Mouse (Mus musculus): Measurements from ENCODE around the gene Mrpl17.
"Not testable (repeated sequence)": the region's sequence is repeated elsewhere in the genome, so short reads cannot be mapped to it uniquely, and the experiment has no call there.

The Mrpl17 gene

DNA sequence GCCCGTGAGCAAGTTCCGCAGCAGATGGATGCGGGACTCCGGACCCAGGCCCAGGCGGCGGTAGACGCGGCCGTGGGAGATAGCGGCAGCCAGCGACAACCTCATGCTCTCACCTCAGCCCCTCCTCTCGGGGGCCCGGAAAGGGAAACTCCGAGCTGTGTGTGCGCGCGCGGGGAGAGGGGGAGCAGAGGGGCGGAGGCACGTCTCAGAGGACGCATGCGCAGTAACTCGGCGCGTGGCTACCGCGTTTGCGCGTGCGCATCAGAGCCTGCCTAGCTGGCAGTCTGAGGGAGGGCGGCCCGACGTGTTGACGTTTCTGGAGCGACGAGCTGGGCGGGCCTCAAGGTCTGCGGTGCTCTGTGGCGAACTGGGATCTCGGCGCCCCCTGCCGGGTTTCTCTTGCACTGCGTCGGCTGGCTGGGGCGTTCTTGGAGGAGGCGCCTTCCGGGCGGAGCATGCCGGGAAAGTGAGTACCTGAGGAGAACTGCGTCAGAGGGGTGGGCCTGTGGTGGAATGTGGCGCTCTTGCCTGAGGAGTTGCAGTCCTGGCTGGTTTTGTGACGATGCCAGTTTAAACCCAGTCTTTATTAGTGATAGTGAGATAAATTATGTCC is at the start of gene Mrpl17:
TSS of gene Mrpl17 (minus strand) at position 223 of the 613 bp plus-strand sequence.
- DNase-seq (ENCODE audit: low read depth, low spot score): peak; percentile 100

DNA sequence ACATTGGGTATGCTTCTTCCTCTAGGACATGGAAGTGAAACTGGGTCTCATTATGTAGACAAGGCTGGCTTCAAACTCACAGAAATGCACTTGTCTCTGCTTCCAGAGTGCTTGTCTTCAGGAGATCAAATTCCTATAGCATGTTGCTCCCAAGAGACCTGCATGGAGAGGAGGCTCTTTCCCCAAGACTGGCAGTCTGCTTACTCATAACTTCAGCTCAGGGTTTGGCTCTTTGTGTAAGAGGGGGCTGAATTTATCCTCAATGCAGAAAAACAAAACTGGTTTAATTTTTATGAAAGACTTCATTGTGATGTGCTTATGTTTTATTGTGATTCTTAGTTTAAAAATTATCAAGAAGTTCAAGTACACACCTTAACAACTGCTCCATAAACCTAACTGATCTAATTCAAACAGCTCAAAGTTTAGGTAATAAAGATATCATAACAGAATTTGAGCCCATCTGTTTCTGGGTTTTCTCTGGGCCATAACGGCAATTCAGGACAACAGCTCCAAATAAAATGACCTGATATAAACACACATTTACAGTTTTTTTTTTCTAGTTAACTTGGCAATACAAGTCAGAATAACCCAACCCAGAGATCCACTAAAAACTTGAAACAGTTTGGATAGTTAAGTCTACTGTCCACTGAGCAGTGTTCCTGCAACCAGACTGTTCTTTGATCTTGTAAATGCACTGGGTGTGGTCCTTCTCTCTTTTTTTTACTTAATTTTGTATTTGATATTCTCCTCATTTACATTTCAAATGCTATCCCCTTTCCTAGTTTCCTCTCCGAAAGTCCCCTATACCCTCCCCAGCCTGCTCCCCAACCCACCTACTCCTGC is 45.0 kb upstream of the Mrpl17 start:
- not testable (repeated sequence) for DNase-seq (ENCODE audit: low read depth, low spot score)

DNA sequence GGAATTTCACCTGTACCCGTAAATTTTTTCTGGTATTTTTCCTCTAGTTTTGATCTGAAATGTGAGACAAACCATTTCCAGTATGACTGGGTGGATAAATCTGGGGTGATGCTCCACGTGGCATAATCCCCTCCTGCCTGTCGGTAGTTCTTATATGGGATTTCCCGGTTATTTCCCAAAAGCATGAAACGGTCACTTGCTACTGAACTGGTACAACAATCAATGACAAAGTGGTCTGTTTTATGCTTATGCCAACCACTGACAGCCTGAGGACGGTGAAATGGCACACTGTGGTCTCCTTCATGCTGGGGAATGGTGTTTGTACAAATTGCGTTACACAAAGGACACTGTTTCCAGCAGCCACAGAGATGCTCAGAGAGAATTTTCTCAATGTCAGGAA is 13.4 kb upstream of the Mrpl17 start:
- DNase-seq (ENCODE audit: low read depth, low spot score): no peak

DNA sequence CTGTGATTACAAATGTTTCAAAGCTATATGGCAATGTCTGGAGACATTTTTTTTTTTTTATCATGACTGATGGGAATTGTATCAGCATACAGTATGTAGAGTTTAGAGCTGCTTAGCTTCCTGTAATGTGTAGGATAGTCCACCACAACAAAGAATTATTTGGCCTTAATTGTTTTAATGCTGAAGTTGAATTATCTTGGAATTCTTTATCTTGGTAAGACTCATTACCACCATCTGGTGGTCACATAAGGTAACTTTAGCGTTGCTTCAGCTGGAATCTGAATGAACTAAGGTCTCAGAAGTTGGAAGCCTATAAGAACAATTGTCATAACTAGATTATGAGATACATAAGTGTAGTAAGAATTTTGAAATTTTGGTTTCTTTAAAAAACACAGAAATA is 7.6 kb upstream of the Mrpl17 start:
- DNase-seq (ENCODE audit: low read depth, low spot score): no peak

DNA sequence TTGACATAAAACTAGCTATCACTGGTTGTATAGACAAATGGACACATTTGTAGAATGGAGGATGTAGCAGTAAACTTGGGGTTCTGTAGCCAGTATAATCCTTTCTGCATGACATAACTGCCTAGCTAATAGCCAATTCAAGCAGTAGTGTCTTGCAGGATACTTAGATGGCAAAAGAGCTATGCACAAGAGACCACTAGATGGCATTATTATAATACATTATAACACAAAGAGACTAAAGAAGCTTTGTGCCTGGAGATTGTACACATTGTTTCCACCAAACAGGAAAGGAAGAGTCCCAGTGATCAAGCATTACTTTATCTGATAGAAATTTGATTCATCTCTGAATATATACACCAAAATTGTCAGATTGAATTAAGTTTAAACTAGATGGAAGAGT is 5.8 kb upstream of the Mrpl17 start:
- no peak for DNase-seq (ENCODE audit: low read depth, low spot score)

DNA sequence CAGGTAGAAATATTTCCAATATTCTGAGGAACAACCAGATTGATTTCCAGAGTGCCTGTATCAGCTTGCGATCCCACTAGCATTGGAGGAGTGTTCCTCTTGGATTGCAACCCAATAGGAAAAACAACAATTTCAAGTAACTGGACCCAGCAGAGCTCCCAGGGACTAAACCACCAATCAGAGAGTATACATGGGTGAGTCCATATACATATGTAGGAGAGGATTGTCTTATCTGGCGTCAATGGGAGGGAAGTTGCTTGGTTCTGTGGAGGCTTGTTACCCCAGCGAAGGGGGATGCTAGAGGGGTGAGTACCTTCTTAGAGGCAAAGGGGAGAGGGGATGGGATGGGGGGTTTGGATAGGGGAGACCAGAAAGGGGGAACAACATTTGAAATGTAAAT is 2.4 kb upstream of the Mrpl17 start:
- no peak for DNase-seq (ENCODE audit: low read depth, low spot score)

DNA sequence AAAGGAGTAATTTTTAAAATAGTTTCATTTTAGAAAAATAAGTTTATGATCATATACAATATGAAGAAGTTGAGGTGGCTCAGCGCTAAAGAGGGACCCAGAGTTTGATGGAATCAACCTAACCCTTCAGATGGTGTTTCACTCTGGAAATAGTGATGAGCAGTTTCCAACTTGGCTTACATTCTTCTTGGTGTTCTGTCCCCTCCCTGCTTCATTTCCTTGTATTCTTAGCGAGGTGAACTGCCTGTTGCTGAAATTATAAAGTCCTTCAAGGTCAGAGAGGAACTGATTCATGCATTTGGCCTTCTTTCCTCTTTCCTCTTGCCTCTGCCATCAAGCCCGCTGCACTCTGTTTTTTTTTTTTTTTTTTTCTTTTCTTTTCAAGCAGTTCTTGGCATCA is 1.7 kb upstream of the Mrpl17 start:
- DNase-seq (ENCODE audit: low read depth, low spot score): no peak

DNA sequence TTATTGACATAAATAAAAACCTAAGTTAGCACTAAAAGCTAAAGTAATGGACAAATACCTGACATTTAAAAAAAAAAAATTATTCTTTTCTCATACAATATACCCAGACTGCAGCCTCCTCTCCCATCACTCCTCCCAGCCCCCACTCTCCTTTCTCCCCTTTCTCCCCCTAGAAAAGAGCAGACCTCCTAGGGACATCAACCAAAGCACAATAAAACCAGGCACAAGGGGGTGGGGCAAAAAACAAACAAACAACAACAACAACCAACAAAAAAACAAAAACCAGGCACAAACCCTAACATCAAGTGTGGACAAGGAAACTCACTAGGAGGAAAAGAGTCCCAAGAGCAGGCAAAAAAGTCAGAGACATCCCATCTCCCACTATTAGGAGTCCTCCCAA is 617 bp upstream of the Mrpl17 start:
- no peak for DNase-seq (ENCODE audit: low read depth, low spot score)

DNA sequence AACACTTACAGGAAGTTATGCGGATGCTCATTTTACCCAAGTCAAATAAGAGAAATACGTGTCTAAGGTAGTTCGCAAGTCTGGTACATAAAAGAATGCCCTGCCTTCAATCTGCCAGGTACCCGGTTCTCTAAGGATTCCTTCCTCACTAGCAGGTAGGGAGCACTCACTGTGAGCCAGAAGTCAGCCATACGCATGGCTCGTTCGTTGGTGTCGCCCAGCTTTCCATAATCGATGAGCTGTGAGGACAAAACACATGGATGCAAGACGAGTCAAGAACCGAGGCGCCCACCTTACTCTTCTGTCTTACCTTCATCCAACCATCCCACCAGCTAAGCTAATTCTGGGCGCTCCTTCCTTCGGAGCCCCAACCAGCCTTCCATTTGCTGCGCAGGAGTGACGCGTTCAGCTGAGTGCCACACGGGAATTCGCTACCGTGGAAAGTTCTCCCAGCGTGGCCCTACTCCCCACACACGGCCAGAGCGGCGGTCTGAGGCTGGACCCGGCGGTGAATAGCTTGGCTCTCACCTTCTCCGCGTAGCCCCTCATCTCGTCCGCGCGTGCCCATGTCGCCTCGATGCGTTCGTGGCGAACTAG is 521 bp downstream of the Mrpl17 start:
- DNase-seq (ENCODE audit: low read depth, low spot score): no peak

DNA sequence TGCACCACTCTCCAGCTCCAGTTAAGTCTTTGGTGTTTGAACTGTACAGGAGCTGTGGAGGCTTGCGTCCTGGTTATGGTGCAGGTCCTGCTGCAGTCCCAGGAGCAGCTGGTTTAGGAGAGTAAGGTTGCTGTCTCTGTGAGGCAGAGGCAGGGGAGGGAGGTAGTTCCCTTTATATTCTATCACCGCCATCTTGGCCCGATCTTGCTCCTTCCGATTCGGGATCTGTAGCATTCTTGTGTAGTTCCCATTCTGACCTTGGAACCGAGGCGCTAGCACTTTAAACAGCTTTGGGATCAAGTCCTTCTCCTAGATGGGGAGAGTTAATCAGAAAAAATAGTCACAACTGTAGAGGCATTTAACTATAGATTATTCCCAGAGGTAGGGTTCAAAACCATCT is 1.1 kb downstream of the Mrpl17 start:
- no peak for DNase-seq (ENCODE audit: low read depth, low spot score)

DNA sequence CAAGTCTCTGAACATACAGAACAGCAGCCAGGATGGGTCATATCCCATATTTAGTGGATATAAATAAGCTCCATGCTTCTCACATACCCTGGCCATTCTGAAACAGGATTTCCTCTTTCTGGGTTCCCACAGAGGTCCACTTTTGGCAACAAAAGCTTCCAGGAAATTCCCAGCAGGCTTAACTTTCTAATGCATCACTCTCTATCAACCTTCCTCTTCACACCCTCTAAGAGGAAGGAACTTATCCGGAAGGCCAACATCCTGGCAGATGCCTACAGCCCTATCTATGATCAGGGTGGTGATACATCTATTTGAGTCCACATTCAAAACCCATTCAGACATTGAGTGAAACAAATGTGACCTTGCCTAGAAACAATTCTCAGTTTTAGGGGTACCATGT is 2.5 kb downstream of the Mrpl17 start:
- no peak for DNase-seq (ENCODE audit: low read depth, low spot score)

DNA sequence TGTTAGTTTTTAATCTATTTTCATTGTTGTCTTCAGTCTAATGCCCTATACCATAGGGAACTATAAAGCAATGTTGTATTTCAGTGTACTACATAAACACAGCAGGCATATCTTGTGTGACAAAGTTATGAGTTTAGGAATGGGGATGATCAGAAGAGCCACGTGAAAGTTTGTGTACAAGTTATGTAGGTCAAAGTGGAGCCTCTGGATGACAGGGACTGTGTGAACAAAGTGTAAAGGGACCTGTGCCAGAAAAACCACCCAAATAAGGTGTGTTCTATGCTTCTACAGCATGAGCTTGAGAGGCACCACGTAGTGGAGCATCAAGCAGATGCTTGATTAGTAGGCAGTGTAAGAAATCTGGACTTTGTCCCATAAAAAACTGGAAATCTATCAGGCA is 4.2 kb downstream of the Mrpl17 start:
- DNase-seq (ENCODE audit: low read depth, low spot score): no peak

DNA sequence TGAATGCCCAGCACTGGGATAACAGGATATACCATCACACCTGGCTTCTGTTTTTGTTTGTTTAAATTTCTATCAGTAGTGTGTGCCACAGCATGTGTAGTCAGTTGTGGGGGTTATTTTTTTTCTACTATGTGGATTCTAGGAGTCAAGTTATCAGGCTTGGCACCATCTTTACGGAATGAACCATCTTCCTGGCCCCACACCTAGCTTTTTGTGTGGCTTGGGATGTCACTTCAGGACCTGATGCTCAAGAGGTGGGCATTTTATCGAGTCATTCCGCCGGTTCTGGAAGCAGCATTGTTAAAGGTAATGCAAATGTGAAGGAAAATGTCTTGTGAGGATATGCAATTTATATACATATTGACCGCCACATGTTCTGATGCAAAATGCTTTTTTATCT is 4.8 kb downstream of the Mrpl17 start:
- DNase-seq (ENCODE audit: low read depth, low spot score): no peak

DNA sequence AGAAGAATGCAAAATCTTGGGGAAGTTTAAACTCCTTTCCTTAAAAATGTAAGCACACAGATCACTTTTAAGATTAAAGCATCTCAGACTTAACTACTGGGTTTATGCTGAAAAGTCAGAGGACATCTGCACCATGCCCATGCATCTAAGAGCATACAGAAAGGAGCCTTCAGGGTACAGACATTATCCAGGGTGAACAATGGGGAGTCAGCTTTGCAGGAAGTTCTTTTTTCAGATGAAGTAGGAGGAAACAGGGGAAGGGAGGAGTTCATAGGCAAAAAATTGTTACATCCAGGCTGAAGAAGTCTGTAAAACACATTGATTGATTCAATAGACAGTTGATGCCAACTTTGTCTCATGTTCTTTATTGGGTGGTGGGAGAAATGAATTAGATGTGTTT is 7.5 kb downstream of the Mrpl17 start:
- DNase-seq (ENCODE audit: low read depth, low spot score): no peak

DNA sequence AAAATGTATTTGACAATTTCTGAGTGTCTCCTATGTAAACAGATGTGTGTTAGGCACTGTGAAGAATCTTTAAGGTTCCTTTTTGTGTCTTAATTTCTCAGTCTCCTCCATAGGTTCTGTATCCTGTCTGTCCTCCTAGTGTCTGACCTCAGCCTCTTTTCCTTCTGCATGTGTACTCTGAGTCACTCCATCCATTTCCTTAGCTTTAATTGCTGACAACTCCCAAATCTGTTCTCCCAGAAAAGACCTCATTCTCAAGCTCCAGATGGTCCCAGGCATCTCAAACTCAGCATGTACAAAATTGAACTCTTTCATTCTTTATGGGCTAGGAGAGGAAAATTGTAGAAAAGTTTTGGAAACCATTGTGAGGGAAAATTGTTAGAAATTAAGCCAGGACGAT is 8.1 kb downstream of the Mrpl17 start:
- no peak for DNase-seq (ENCODE audit: low read depth, low spot score)

DNA sequence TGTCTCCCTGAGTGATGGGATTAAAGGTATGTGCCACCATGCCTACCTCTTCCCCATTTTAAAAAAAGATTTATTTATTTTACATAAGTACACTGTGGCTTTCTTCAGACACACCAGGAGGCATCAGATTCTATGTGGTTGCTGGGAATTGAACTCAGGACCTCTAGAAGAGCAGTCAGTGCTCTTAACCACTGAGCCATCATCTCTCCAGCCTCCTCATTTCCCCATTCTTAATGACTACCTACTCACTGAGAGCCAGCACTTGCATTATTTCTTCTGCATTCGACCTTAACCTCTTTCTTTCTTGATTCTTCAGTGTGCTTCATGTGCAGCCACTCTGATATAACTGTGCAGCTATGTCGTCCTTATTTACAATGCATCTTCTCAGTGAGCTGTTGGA is 8.6 kb downstream of the Mrpl17 start:
- no peak for DNase-seq (ENCODE audit: low read depth, low spot score)

DNA sequence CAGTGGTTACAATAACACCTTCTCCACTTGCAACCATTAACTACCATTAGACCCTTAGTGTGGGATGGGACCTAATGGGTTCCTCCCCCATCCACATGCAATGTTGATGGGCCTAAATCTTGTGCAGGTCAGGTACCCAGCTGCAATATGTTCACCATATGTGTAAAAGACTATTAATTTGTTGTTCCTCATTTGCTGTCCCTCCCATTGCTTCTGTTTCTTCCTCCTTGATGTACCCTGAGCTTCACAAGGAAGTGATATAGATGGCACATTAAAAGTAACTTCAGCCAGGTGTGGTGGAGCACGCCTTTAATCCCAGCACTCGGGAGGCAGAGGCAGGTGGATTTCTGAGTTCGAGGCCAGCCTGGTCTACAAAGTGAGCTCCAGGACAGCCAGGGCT is 13.9 kb downstream of the Mrpl17 start:
- DNase-seq (ENCODE audit: low read depth, low spot score): no peak

DNA sequence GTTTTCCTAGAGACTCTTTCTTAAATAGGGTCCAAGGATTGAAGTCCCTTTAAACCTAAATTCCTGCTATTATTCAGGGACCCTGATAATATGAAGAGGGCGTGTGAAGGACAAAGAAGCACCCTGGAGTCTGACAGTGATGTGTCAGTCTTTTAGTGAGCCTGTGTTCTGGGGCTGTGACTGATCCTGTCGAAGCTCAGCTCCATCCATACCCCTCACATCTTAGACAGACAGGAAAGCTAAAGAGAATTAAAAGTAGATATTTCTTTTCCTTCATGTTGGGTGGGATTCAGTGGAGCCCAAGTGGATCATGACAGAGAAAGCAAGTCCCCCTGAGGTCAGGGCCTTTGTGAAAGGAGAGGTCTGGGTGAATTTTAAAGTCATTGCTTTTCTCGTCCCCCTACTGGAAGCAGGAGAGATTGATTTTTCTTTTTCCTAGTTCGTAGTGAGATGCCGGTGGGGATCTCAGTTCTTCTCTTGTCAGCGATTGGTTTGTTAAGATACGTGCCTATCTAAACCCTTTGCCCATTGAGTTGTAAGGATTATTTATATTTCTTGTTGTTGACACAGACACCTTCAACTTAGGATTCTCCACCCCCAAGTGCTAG is 15.0 kb downstream of the Mrpl17 start:
- no peak for DNase-seq (ENCODE audit: low read depth, low spot score)

DNA sequence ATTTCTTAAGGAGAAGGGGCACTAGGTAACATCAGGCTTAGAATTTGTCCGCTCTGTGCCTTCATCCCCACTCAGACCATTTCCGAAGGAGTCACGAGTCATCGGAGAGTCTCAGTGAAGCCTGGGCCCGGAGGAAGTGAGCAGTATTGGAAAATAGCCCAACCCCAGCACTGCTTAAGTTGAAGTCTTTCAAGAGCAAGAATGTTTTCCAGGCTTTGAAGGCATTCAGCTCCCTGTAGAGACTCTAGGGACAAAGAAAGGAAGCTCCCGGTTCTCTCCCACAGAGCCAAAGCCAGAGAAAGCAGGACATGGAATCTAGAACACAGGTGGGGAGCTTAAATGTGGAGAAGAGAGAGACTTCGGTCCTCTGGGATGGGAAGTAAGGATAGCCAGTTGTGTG is 17.2 kb downstream of the Mrpl17 start:
- DNase-seq (ENCODE audit: low read depth, low spot score): peak; percentile 52

DNA sequence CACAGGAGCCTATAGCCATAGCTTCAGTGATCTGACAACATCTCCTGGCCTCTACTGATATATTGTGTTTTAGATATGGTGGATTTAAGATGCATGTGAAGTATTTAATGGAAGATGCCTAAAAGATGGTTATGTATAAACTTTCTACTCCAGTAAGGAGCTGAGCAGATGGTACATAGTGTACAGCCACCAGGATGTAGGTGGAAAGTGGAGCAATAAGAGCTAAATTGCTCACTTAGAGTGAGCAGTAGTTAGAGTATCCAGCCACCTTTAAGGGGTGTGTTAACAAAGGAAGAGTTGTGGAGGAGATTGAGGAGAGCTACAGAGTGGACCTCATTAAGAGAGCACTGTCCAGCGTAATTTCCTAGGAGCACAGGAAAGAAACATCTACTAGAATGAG is 19.8 kb downstream of the Mrpl17 start:
- no peak for DNase-seq (ENCODE audit: low read depth, low spot score)

DNA sequence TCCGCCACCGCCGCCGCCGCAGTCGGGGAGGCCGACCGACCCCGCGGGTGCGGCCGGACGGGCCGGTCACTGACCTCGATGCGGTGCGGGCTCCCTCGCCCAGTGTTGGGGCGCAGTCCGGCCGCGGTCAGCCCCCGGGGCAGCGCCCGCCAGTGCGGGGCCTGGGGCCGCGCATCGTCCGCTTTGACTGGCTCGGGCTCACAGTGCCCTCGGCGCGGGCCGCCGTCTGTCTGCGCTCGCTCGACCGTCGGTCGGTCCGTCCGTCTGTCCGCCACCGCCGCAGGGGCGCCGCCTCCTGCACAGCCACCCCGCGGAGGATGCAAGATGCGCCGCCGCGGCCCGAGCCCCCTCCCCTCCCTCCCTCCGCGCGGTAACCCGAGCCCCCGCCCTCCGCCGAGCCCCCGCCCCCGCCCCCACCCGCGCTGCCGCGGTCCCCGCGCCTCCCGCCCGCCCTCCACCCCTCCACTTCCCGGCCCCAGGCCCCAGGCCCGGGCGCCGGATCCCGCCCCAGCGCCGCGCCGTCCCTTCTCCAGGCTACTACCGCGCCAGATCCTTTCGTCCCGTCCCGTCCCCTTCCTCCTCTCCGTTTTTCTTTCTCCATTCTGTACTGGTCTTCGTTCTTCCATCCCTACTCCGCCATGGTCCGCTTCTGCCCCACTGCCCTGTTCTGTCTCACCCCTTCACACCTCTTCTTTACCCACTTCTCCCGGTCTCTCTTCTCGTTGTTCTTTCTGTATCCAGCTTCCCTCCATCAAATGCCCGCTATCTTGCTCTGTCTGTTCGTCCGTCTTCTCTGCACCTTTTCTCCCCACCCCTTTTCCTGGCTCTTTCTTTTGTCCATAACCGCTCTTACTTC is 23.4 kb downstream of the Mrpl17 start, which contains the start of gene Dchs1:
TSS of gene Dchs1 (minus strand) at position 370 of the 856 bp plus-strand sequence.
- no peak for DNase-seq (ENCODE audit: low read depth, low spot score)
